Mouse (Mus musculus) left cerebral cortex, adult 2 months (tissue): ENCODE measurements around the gene Lipc. TPM values are rescaled to one million over a fixed set of nuclear protein-coding genes. Genes with fewer than 3 reads are reported as not detected.

ENCODE experiments used
- DNase-seq, 2 experiments: peaks; one replicate each; pipeline ENCODE4 v3.0.0; 2021 to 2022; ENCODE audit warnings: low spot score in 2 of 2, mixed read lengths in 1 of 2; ENCODE audit errors: extremely low spot score in 1 of 2
- H3K27ac ChIP-seq: fragments of 200-600 bp; 2 replicates; pipeline ENCODE4 v1.8.1; 2022
- H3K4me3 ChIP-seq: fragments of 200-600 bp; 2 replicates; pipeline ENCODE4 v1.8.1; 2022
- CTCF ChIP-seq: fragments of 200-600 bp; IDR thresholded peaks from 2 replicates; pipeline ENCODE4 v1.8.1; 2022; ENCODE audit warnings: antibody characterized with exemption, mild to moderate bottlenecking, moderate library complexity
- intact Hi-C: fragments of 180-260 bp; cut with DNase I; formaldehyde crosslinking; loops from one replicate; pipeline ENCODE4 v1.15.1; 2025
- total RNA-seq, 2 experiments: library from RNA; stranded (reverse); gene quantifications; 2 replicates each; pipeline ENCODE4 v1.2.3; 2021

The Lipc gene
- total RNA-seq, 2 experiments from 2014 or later = 0.20 TPM; not detected in 1

DNA sequence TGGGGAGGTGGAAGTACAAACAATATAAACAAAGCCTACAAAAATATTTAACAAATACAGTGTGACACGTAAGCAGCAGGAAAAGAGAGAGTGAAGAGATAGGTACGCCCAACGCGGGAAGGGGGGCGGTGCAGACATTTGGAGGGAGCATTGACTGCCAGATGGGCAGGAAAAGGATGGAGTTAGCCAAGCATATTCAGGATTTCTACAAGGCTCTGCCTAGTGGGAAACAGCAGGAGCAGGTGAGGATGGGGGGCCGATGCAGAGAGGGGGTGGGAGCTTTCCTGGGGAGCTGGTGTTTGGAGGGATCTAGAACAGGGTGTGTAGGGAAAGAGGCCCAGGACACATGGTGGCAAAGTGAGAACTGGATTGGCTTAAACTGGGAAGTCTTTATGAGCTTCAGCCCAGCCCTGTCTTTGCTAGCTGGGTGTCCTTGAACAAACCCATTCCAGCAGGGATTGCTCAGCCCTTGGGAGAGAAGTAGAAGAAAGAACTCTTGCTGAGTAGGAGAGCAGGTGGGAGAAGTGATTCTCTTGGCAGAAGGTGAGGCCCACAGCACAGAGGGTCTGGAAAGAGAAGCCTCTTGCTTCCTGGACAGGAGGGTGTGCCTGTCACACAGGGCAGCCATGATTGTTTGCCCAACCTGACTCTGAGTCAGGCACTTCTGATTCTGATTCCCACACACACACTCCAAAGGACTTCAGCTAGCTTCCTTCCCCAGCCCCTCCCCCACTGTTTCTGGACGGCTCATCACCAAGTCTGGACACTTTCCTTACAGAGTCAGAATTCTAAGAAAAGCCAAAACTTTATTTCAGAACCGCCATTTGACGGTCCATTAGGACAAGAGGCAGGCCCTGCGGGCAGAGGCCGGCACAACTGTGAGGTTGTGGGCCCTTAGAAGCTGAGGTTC, 49.0 kb downstream of the Lipc start:
- intact Hi-C loops = no loop called here
- DNase-seq = no peak
- no peak overlapping the region; the same call in 1 of the 2 replicates for H3K27ac ChIP-seq
- no peak overlapping the region for H3K4me3 ChIP-seq
- no peak for TF ChIP-seq CTCF

DNA sequence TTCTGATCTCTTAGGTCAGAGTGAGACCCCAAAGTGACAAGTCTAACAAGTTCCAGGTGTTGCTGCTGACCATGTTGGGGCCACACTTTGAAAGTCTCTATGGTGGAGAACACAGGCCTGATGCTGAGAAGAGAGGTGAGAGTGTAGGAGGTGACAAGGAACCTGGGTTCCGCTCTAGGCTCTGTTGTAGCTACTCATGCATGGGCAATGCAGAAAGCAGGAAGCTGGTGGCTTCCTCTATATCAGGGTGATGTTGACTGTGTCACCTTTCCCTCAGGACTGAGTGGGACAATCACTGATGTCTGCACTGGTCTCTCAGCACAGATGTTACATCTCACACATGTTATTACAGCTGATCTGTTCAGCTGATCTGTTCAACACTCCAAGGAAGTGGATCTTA, 57.8 kb downstream of the Lipc start:
- no peak for DNase-seq
- TF ChIP-seq CTCF = no peak
- intact Hi-C loops = no loop called here
- Histone ChIP-seq H3K4me3 (no peak overlapping the region), H3K27ac (no peak overlapping the region)

DNA sequence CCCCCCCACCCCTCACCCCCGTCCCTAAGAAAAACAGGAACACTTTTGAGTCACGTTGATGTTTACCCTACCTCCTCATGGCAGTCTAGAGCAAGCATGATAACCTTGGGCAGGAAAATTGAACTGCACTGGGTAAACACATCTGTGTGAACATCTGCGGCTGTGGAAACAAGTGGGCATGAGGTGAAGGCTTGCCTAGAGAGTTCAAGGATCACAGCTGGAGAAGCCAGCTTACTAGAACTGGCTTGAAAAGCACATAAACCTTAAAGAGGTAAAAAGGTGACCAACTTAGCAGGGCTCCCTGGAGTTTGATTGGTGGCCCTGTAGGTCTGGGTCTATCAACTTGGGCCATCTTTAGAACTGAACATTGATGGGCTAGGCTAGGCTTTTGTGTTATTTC, 58.5 kb downstream of the Lipc start:
- H3K27ac ChIP-seq = no peak overlapping the region
- DNase-seq = no peak
- intact Hi-C loops = no loop called here
- H3K4me3 ChIP-seq = no peak overlapping the region
- TF ChIP-seq CTCF = no peak

DNA sequence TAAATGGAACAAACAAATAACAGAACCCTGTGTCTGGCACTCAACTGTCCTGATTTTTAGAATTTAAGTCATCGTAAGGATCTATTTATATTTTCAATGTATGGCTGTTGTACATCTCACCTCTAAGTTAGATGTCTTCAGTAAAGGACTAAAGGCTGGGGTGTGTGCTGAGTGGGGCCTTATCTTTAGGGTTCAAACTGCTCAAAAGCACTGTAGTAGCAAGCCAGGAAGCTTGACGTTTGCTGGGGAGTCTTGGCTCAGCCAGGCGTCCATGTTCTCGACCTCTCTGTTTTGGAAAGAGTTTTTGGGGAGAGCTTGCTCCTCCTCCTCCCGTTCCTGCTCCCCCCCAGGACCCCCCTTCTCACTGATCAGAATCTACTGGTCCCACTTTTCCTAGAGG, 59.4 kb downstream of the Lipc start:
- no peak for TF ChIP-seq CTCF
- Histone ChIP-seq H3K27ac (no peak overlapping the region), H3K4me3 (no peak overlapping the region)
- no peak for DNase-seq
- intact Hi-C loops = no loop called here

DNA sequence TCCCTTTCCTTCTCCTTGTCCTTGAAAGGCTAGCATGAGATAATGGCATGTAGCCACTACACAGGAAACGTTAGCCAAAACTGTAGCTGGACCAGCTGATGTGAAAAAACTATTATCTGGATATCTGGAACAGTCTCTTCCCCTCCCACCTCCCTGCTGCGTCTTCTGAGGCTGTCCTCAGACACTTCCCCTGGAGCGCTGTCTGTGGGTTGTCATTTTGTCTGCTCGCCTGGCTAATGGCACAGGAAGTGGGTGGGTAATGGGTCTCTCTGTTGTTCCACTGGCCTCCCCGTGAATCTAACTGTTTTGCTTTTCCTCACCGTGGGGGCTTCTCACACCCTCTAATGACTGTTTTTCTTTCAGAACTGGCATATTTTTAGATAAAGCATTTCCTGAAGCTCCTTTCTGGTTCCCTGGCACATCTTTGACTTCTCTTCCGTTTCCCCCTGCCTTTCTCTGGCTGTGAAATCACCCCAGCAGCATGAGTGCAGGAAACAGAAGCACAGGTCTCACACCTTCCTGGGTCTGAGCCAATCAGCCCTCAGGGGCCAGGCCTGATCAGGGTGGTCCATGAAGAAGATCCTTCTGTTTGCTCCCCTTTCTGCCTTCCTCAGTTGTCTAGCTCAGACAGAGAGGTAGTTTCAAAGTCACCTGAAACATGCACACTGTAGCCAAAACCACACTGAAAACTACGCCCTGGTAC, 60.4 kb downstream of the Lipc start:
- TF ChIP-seq CTCF = no peak
- Histone ChIP-seq H3K4me3 (no peak overlapping the region), H3K27ac (no peak overlapping the region; the same call in 1 of the 2 replicates)
- peak in 1 of 2 experiments; percentile 35 for DNase-seq
- intact Hi-C loops = no loop called here

DNA sequence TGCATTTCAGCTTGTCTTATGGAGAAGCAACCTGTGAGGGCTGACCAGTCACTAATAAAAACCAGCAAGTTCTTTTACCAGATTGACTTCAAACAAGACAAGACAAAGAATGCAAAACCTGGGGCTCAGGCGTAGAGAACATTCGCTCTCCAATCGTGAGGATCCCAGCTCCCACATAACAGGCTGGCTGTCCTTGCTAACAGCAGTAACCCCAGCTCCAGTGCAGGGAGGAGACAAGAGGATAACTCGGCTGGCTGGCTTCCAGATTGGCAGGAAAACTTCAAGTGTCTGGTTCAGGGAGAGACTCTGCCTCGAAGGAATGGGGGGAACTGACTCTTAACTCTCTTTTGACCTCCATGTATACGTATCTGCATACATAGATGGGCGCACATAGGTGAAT, 61.3 kb downstream of the Lipc start:
- TF ChIP-seq CTCF = no peak
- H3K4me3 ChIP-seq = no peak overlapping the region
- no peak for DNase-seq
- intact Hi-C loops = no loop called here
- no peak overlapping the region for H3K27ac ChIP-seq

DNA sequence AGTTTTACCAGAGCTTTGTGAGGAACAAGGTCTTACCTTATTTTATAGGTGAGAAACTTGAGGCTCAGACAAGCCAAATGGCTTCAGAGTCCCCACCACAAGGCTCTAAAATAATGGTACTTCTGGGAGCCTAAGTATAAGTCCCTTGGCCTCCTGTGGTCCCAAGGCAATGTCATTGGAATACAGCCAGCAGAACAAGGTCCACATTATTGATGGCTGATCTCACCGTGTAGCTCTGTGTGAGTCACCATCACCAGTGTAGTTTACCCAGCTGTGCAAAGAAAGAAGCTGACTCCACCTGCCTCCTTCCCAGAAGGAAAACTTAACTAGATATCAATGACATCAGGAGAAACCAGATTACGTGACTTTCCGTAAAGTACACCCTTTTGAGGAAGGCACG, 63.1 kb downstream of the Lipc start:
- intact Hi-C loops = no loop called here
- no peak for TF ChIP-seq CTCF
- no peak overlapping the region for H3K4me3 ChIP-seq

DNA sequence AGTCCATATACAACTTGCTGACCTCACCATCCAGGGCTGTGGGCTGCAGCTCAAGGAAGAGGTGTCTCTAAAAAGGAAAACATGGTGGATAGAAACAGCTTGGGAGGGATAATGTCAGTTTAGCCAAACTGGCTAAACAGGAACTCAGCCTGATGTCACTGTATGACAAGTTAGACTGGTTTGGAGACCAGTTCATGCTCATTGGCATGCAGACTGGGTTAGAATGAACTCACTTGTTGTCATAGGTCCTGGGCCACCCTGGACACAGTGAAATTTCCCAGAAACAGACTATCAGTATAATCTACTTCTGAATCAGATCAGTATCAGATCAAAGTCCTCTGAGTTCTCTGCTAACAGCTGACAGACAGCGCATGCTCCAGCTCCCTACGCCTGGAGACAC, 63.5 kb downstream of the Lipc start:
- intact Hi-C loops = no loop called here
- no peak for TF ChIP-seq CTCF
- Histone ChIP-seq H3K4me3 (no peak overlapping the region), H3K27ac (no peak overlapping the region)
- no peak for DNase-seq

More for the DNA sequence above, 63.1 kb downstream of the Lipc start:
- no peak for DNase-seq
- no peak overlapping the region for H3K27ac ChIP-seq

DNA sequence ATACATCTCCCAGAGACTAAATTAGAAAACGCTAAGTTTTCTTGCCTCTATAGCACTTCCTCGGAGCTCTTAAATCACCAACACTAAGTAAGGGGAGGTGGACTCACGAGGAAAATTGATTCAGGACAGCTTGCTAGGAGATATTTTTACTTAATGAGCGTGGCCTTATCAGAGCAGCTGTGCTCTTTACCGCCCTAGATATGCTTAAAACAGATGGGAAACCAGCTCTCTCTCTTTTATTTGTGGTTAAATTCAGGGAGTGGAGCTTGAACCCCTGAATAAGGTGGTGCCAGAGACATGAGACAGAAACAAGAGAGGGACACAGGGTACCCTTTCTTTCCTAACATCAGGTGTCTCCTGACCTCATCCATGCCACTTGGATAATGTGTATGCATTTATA, 70.0 kb downstream of the Lipc start:
- TF ChIP-seq CTCF = no peak
- H3K4me3 ChIP-seq = no peak overlapping the region
- DNase-seq = no peak
- no peak overlapping the region for H3K27ac ChIP-seq
- intact Hi-C loops = no loop called here

DNA sequence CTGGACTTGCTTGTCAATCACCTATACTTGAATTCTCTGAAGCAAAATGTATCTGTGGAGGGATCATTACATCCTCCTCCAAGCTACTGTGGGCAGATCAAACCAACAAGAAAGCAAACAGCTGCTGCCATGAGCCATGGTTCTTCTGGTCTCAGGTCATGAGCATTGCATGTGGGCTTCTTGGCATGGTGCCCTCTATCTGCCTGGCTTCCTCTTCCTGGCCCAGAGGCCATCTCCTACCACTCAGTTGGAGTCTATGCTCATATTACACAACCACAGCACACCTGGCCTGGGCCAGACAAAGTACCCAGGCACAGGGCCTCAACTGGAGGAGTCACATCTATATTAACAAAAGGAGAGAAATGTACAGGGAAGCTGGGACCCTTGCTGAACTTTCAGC, 73.2 kb downstream of the Lipc start:
- TF ChIP-seq CTCF = no peak
- Histone ChIP-seq H3K4me3 (no peak overlapping the region), H3K27ac (no peak overlapping the region)
- no peak for DNase-seq
- intact Hi-C loops = no loop called here

DNA sequence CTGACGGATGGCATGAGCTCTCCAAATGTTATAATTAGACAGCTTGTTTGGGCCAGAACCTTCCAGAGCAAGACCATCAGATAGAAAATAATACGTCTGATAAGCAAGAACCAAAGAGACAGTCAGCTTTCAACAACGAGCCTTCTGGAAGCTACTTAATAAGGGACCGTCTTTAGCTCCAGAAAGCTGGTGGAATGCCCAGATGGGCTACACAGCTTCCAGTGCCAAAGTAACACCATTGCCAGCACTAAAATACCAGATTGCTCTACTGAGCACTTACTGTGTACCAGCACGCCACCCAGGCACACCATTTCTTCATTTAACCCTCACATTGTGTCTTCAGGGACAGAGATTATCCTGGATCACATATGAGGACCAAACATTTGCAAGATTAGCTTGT, 73.9 kb downstream of the Lipc start:
- Histone ChIP-seq H3K4me3 (no peak overlapping the region), H3K27ac (no peak overlapping the region)
- no peak for DNase-seq
- intact Hi-C loops = no loop called here
- no peak for TF ChIP-seq CTCF

DNA sequence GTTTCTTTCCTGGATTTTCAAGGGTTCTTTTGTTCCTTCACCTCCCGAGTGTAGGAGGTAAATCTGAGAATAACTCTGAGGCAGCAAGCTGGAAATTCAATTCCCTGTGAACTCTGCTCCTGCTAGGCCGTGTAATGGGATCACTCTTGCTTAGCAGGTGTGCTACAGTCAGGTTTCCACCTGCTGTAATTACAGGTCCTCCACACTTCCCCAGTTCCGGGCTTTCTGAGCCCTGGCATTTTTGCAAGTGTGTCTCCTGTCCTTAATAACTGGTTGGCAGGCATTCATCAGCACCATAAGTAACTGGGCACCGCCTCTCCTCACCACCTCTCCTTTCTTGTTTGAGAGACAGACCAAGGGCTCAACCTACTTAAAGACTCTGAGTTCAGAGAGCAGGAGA, 76.5 kb downstream of the Lipc start:
- no peak overlapping the region for H3K27ac ChIP-seq
- no peak for TF ChIP-seq CTCF
- DNase-seq = no peak
- H3K4me3 ChIP-seq = no peak overlapping the region
- intact Hi-C loops = no loop called here

DNA sequence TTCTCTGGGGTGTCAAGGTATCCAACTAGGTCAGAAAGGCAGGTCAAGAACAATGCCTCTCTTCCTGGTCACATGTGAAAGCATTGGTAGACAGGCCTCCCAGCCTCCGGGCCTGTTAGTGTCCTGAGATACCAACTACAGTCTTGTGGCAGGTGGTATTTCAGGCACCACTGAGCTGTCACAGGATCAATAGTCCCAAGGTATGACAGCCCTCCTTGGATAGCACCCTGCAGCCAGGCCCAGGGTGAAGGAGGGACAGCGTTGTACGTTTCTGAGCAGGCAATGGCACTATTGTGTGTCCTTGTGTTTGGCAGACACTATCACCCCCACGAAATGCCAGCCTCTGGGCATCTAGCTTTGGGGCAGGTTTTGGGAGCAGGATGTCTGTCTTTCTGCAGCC, 77.0 kb downstream of the Lipc start:
- Histone ChIP-seq H3K27ac (no peak overlapping the region), H3K4me3 (no peak overlapping the region)
- TF ChIP-seq CTCF = no peak
- intact Hi-C loops = no loop called here
- no peak for DNase-seq
